Mouse (Mus musculus) thymus, adult 2 months (tissue): Measurements from ENCODE around the gene Snrpa1.

ENCODE experiments used
- CTCF ChIP-seq: fragments of 200-500 bp; IDR thresholded peaks from 2 replicates; pipeline ENCODE4 v1.5.1; 2012; ENCODE audit warnings: mild to moderate bottlenecking, control low read depth, low read length, moderate library complexity, borderline replicate concordance; ENCODE audit not compliant: control insufficient read depth, poor library complexity, insufficient read depth; ENCODE audit errors: extremely low read depth
- POLR2A ChIP-seq: fragments of 200-500 bp; IDR thresholded peaks from 2 replicates; pipeline ENCODE4 v1.6.1; 2012; ENCODE audit warnings: mild to moderate bottlenecking, low read length, control low read depth, moderate library complexity; ENCODE audit not compliant: control insufficient read depth, poor library complexity, insufficient read depth; ENCODE audit errors: extremely low read depth

DNA sequence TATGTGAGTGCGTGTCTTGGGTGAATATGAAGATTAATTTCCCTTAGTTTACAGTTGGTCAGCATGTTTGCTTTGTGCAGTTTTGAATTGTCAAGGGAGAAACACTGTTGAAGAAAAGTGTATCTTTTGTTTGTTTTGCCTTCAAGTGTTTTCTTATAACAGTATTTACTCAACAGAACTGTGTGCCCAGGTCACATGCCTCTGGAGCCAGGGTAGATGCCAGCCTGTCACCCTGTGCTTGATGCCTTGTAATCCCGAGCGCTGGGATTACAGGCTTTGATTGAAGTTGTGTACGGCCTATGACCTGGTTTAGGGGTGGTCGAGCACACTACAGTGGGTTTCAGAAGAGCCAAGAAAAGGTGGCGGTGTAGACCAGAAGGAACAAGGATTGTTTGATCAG lies 25.0 kb downstream of the Snrpa1 start:
- TF ChIP-seq POLR2A (no peak), CTCF (no peak)
